10 mouse cellular contexts compared by ENCODE assay signal in the genomic region with DNA sequence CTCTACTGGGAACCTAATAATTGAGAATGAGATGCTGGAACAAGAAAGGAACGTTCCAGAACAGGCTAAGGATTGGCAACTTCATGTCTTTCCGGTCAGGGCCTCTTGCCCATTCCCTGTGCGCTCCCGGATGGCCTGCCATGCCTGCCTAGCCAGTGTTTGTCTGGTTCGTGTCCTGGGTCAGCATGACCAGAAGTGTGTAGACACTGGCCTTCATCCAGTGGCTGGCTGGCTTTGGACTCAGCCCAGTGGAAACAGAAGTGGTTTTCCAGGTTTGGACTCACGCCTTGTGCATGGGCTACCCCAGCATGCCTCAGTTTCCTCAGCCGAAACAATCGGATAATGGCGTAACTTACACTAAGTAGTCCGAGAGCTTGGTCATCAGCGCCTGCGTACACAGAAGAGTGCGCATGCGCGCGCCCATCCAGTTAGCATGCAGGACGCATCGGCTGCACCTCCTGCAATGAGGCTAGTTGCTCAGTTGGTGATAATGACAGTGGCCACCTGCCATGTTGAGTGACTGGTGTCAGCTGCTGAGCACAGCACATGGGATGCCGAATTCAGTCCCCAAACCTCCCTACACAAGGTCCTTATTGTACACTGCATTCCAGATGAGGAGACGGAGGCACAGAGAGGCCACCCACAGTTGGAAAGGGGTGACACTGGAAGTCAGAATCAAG. TPM values are rescaled to one million over a fixed set of nuclear protein-coding genes. Genes with fewer than 3 reads are reported as not detected.
DNase-seq lines count a peak whose midpoint lies in the region; ATAC-seq and TF ChIP-seq lines count a peak whose summit lies in the region.
"Had no signal": no experiment of that assay in that cellular context is flagged by ENCODE, and none has a peak within 500 bp of the region (broad histone marks: within the 10 kb centered on the region; RNA-seq: fewer than 3 reads in every experiment).

No protein-coding gene starts in this region.

- no peak for ATAC-seq in hindbrain, embryonic 12.5 days (ENCODE audit: low FRiP score)
- no peak for ATAC-seq in hindbrain, embryonic 16.5 days
- no peak for ATAC-seq in intestine, embryonic 16.5 days
- ATAC-seq: inflammation-experienced regulatory T-cells, adult 6 months had no signal

- H3K27ac ChIP-seq in cerebellum, adult 2 months (ENCODE audit: insufficient read depth, low read length), result peak overlapping the region; percentile 5; the same call in 1 of the 2 replicates
- H3K27ac ChIP-seq in hindbrain, embryonic 12.5 days, result 0 out of 2 replicates have a peak overlapping the region, but pooled peaks have one; percentile 74
- no peak overlapping the region for H3K27ac ChIP-seq in hindbrain, embryonic 16.5 days (ENCODE audit: low read depth, low read length)
- H3K27ac ChIP-seq in intestine, embryonic 16.5 days (ENCODE audit: low read length), result peak overlapping the region; percentile 43; the same call in 1 of the 2 replicates

- WGBS in cerebellum, adult 2 months, result 44% methylated on average over 20 of the region's 20 CpGs
- 87% methylated on average over 20 of the region's 20 CpGs for WGBS in hindbrain, embryonic 12.5 days
- 80% methylated on average over 20 of the region's 20 CpGs for WGBS in hindbrain, embryonic 16.5 days
- WGBS in intestine, embryonic 16.5 days, result 91% methylated on average over 20 of the region's 20 CpGs

- H3K9me3 ChIP-seq in hindbrain, embryonic 12.5 days (replicated peaks), result no peaks in the 10 kb centered on the region
- H3K9me3 ChIP-seq in hindbrain, embryonic 16.5 days (ENCODE audit: control insufficient read depth, low read length), result no peaks in the 10 kb centered on the region
- H3K9me3 ChIP-seq in intestine, embryonic 16.5 days (ENCODE audit: control insufficient read depth, low read length), result no peaks in the 10 kb centered on the region

- H3K4me1 ChIP-seq in cerebellum, adult 2 months (ENCODE audit: control insufficient read depth, insufficient read depth, low read length), result peaks cover 88% of the 10 kb centered on the region
- H3K4me1 ChIP-seq in hindbrain, embryonic 12.5 days, result peaks cover 71% of the 10 kb centered on the region
- peaks cover 38% of the 10 kb centered on the region for H3K4me1 ChIP-seq in hindbrain, embryonic 16.5 days (ENCODE audit: control insufficient read depth, insufficient read depth, low read depth, low read length)
- H3K4me1 ChIP-seq in intestine, embryonic 16.5 days (ENCODE audit: control insufficient read depth, insufficient read depth, low read length), result peaks cover 85% of the 10 kb centered on the region

- H3K36me3 ChIP-seq in hindbrain, embryonic 12.5 days, result peaks cover 42% of the 10 kb centered on the region
- no peaks in the 10 kb centered on the region; the same call in 1 of the 2 replicates for H3K36me3 ChIP-seq in hindbrain, embryonic 16.5 days (ENCODE audit: control insufficient read depth, insufficient read depth, low read length)
- no peaks in the 10 kb centered on the region; the same call in 1 of the 2 replicates for H3K36me3 ChIP-seq in intestine, embryonic 16.5 days (ENCODE audit: control insufficient read depth, insufficient read depth, low read length)

- peak in 1 of 2 experiments; percentile 56 for DNase-seq in cerebellum, adult 2 months
- no peak for DNase-seq in cerebellum, postnatal 4 days (ENCODE audit: low spot score in 2 of 2)
- DNase-seq in R1 (ENCODE audit: low read depth, low spot score), result peak; percentile 36
- DNase-seq in kidney, postnatal 14 days, result no peak
- no peak for DNase-seq in embryo, embryonic 10.5 days (ENCODE audit: low spot score)
- DNase-seq: B cell, adult 2 months had no signal

- no peak overlapping the region; the same call in 1 of the 2 replicates for H3K9ac ChIP-seq in hindbrain, embryonic 12.5 days
- H3K9ac ChIP-seq in hindbrain, embryonic 16.5 days (ENCODE audit: low read depth, low read length), result no peak overlapping the region
- no peak overlapping the region for H3K9ac ChIP-seq in intestine, embryonic 16.5 days (ENCODE audit: low read depth, low read length)

- H3K27me3 ChIP-seq in cerebellum, adult 2 months (ENCODE audit: control insufficient read depth, insufficient read depth, low read length), result no peaks in the 10 kb centered on the region
- H3K27me3 ChIP-seq in hindbrain, embryonic 12.5 days, result no peaks in the 10 kb centered on the region
- no peaks in the 10 kb centered on the region for H3K27me3 ChIP-seq in hindbrain, embryonic 16.5 days (replicated peaks; ENCODE audit: control insufficient read depth, insufficient read depth, low read length)
- no peaks in the 10 kb centered on the region for H3K27me3 ChIP-seq in intestine, embryonic 16.5 days (replicated peaks; ENCODE audit: control insufficient read depth, insufficient read depth, low read length)

- H3K4me3 ChIP-seq in cerebellum, adult 2 months (replicated peaks; ENCODE audit: insufficient read depth, low read depth, low read length), result no peak overlapping the region
- no peak overlapping the region for H3K4me3 ChIP-seq in hindbrain, embryonic 12.5 days
- H3K4me3 ChIP-seq in hindbrain, embryonic 16.5 days (ENCODE audit: low read length), result no peak overlapping the region
- no peak overlapping the region for H3K4me3 ChIP-seq in intestine, embryonic 16.5 days (ENCODE audit: low read length)

- TF ChIP-seq CTCF in cerebellum, adult 2 months (IDR thresholded peaks at IDR 0.05; ENCODE audit: borderline replicate concordance, insufficient read depth, low read depth, low read length), result no peak

- no peak for TF ChIP-seq POLR2A in cerebellum, adult 2 months (IDR thresholded peaks at IDR 0.05; ENCODE audit: borderline replicate concordance, insufficient read depth, low read length)

- no peak overlapping the region for H3K4me2 ChIP-seq in hindbrain, embryonic 12.5 days (replicated peaks)
- no peak overlapping the region for H3K4me2 ChIP-seq in hindbrain, embryonic 16.5 days (ENCODE audit: low read length)
- no peak overlapping the region for H3K4me2 ChIP-seq in intestine, embryonic 16.5 days (ENCODE audit: low read depth, low read length)

RNA-seq across cellular contexts. Expression of a gene that starts 50.6 kb away (rescaled TPM):
- polyA plus RNA-seq in cerebellum, adult 2 months (2012; rRNA removed), result 63.7 and 72.5 TPM in 2 replicates
- polyA plus RNA-seq in hindbrain, embryonic 12.5 days (2016; fragmentation: Nextera tagmentation; extraction: Ambion mirVana), result 66.5 and 69.4 TPM in 2 replicates
- polyA plus RNA-seq in hindbrain, embryonic 16.5 days (2015; fragmentation: Nextera tagmentation; extraction: Ambion mirVana), result 50.4 and 55.0 TPM in 2 replicates
- 21.2 and 22.3 TPM in 2 replicates for polyA plus RNA-seq in intestine, embryonic 16.5 days (2015; fragmentation: Nextera tagmentation; extraction: Ambion mirVana)
